Mouse (Mus musculus): Measurements from ENCODE around the gene Pcnx2.

Gene Pcnx2

DNA sequence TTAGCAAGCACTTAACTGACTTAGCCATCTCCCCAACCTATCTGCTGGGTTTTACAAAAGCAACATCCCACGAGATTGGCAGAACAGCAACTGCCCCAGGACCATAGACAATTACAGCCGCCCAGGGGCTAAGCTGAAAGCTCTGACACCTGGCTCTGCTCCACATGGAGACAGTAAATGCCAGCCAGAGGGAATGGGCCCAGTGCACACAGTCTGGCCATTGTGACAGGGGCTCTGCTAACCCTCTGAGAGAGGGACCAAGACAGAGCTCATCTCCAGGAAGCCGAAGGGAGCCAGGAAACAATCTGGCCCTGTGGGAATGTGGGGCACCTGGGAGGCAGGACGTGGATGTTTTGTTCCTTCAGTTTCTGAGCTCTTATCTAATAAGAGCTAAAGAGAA is 181.9 kb downstream of the Pcnx2 start:
- DNase-seq (ENCODE audit: extremely low spot score, low spot score), result no peak

DNA sequence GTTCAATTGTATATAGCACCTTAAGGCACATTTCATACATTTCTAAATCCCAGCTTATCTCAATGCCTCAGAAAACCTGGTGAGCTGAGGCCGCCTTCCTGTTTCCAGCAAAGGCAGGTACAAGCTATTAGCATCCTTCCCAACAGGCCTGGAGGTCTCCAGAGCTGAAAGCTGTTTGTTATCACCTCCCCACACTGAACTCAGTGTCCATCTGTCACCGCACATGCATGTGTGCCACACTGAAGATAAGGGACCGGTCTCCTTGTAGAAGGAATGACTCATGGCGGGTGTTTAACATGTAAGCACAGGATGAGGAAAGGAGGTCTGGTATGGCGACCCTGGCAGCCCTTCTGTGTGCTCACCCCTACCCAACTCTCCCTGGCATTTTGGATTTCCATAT is 186.6 kb downstream of the Pcnx2 start:
- DNase-seq (ENCODE audit: extremely low spot score, low spot score), result no peak

DNA sequence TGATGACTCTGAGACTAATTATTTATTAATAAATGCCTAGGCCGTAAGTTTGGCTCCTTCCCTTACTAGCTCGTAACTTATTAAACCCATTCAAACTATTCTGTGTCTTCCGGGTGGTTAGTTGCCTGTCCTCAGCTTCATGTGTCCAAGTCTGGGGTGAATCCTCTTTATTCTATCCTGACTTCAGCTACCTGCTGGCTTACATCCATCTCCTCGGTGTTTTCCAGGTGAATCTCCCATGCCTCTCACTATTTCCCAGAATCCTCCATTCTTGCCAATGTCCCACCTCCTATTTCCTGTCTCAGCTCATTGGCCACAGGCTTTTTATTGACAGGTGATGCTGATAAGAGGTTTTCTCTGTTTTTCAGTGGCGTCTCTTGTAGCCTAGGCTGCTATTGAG is 188.9 kb downstream of the Pcnx2 start:
- DNase-seq (ENCODE audit: extremely low spot score, low spot score), result no peak

DNA sequence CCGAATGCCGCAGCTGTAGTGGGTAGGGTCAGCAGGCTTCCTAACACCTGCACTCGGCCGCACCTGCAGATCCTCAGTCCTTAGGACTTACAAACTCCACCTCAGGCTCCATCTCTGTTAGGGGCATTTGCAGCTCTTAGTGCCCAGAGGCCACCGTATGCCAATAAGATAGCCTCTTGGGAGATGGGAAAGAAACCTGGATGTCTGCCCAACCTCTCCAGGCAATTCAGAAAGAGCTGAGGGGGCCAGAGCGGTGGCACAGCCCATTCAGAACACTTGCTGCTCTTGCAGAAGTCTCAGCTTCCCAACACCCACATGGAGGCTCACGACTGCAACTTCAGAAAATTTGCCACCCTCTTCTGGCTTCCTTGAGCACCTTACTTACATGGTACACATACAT is 192.3 kb downstream of the Pcnx2 start:
- no peak for DNase-seq (ENCODE audit: extremely low spot score, low spot score)

DNA sequence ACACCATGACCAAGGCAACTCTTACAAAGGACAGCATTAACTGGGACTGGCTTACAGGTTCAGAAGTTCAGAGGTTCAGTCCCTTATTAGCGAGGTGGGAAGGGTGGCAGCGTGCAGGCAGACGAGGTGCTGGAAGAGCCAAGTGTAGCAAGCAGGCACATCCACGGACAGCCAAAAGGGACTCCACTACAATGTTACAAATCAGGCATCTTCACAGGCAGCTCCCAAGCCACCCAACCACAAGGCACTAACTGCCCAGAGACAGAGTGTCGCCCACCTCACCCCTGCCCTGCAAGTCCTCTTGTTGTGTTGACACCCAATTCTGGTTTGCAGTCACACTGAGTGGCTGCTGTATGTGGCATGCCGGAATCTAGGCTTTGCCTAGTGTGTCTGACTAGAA is 193.7 kb downstream of the Pcnx2 start:
- DNase-seq (ENCODE audit: extremely low spot score, low spot score), result no peak

DNA sequence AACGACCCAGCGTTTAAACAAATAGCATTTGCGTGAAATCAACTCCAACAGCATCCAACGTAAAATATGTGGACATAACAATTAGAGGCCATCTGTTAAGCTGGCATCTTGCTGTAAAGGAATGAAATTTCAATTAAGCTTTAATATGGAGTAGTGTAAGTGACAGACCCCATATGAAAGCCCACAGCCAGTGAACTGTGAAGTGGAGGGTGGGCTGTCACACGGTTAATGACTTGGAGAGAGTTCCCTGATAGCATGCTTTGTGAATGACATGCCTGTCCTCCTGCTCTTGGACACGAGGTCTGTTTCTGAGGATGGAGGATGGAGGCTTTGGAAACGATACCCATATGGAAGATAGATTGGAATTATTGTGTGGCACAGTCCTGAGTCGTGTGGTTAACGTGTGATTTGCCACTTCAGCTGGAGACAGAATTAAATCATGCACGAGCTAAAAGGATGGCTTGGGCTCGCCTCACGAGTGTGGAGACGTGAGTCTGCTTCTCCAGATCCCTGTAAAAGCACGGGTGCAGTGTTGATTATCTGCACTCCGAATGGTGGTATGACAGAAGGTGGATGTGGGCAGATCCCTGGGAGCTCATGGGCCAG is 195.1 kb downstream of the Pcnx2 start:
- no peak for DNase-seq (ENCODE audit: extremely low spot score, low spot score)

Data from neural tube, embryonic 10.5 days (tissue).